Mouse (Mus musculus) neural tube, embryonic 10.5 days (tissue): Measurements from ENCODE around the gene Mvk.

Experiments
- DNase-seq: peaks from one replicate; pipeline ENCODE4 v3.0.0-alpha.2; 2017; ENCODE audit warnings: low spot score; ENCODE audit errors: extremely low spot score

Mvk gene

DNA sequence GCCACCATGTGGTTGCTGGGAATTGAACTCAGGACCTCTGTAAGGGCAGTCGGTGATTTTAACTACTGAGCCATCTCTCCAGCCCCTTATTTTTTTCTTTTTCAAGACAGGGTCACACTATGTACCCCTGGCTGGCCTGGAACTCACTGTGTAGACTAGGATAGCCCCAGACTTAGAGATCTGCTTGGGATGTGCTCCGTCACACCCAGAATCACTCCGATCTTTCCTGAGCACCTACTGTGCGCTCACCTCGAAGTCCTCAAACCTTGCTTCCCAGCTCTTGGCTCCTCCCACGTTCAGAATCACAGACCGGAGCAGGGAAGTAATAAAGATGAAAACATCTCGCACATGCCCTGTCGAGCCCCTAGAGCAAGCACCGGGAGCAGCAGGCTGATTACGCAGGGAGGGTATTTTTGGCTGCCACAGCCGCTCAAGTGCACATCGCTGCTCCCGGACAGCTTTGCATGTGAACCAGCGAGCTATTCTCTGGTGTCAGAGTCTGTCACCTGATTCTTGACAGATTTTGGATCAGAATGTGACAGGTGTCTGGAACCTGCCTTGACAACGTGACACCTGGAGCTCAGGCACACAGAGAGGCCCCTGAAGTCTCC, 13.0 kb downstream of the Mvk start:
- DNase-seq = no peak

DNA sequence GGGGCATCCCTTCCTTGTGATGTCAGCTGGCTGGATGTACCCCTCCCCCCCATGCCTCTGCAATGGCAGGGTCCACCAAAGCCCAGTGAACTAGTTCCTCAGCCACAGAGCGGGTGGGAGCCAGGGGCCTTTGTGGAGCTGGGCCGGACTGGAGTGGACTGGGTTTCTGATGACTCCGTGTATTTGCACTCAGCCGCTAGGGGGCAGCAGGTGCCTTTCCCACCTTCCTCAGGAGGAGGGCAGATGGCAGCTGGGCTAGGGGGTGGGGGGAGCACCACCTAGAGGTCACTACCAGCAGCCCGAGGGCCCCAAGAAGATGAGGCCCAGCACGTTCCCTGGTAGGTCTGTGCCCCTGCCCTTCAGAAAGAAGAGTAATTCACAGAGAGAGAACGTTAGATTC, 17.2 kb downstream of the Mvk start:
- DNase-seq = peak; percentile 89

DNA sequence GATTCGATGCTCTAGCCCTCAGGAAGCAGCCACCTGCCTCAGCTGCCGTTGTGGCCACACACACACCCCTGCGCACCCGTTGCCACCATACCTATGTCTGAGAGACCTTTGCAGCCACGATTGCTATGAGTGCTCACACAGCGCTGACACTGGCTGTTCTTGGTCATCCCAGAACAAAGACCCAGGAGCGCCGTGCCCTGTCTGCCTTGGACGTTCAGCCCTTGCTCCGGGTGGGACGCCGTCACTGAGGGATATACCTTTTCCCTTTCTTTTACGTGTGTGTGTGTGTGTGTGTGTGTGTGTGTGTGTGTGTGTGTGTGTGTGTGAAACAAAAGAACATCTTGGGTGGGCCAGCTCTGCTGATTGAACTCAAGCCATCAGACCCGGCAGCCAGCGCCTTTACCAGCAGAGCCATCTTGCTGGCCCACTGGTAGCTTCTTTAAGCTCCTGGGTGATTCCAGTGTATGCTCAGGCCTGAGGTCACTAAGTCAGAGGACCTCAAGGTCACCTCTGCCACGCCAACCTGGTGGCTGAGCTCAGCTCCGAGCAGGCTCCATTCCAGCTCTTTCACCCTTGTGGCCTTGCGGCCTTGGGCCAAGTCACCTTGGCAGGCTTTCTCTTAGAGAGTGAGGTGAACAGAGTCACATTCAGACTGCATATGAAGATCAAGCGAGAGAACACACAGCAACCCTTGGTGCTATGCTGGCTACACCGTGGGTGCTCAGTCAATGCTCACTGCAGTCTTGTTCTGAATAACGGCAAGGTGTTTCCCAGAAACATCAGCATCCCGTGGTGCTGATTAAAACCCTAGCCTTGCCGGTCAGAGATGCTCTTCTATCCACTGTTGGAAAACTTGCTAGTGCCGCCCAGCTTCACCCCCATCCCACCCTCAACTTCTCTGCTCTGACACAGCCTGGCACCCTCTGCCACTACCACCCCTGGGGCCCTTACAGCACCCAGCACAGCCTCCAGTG, 18.3 kb downstream of the Mvk start:
- DNase-seq = no peak

DNA sequence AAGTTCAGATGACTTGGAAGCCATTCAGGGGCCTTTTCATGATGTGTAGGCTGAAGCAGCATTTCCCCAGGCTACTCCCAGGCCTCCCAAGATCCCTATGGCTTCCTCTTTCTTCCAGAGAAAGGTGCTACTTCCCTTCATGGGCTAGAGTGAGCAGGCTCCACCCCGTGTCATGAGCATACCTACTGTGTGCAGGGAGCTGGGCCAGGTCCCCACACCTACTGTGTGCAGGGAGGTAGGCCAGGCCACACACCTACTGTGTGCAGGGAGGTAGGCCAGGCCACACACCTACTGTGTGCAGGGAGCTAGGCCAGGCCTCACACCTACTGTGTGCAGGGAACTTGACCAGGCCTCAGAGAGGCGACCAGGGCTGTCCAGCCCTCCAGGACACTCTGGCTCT, 20.5 kb downstream of the Mvk start:
- DNase-seq = no peak

DNA sequence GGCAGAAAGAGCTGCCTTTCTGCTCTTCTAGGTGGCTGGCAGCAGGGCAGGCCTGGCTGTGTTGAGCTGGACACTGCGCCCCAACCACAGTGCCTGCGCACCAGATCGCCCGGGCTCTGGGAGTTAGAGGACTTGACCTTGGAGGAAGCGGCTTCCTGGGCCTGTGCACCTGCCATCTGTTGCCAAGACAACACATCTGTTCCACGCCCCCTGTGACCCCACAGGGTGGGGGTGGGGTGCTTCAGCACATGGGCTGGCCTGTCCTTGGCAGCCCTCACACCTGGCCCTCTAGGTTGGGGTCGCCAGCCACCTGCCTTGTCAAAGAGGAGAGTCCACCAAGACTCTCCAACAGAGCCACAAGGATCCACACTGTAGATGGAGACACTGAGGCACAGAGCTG, 21.6 kb downstream of the Mvk start:
- DNase-seq = peak; percentile 60

DNA sequence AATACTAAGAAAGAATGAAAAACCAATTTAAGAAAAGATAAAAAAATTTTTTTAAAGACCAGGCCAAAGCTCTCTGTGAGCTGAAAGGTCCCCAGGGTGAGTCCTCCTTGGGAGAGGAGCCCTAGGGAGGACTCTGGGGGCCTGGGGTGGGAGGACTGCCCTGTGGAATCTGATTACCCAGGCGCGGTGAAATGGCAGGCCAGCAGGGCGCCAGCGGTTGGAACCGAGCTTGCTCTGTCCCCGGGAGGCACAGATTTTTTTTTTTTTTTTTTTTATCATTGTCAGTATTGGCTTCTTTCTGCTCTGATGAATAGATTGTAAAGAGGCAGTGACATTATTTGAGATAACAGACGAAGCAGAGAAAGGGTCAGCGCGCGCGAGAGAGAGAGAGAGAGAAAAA, 22.9 kb downstream of the Mvk start:
- no peak for DNase-seq

DNA sequence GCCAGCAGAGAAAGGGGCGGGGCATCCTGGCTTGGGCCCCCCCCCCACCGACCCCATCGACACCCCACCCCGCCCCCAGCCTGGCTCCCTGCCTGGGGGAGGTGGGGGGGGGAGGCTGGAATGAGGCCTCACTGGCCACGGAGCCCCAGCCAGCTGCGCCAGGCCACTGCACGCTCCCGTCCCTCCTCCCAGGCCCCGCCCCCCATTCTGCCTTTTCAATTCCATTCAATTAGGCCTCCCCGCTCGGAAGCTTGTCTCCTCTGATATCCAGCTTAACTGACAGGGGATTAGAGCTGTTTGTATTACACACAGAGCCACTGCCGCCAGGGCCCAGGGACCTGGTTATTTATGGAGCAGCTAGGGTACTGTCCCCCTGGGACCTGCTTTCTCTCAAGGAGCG, 23.4 kb downstream of the Mvk start:
- peak; percentile 88 for DNase-seq

DNA sequence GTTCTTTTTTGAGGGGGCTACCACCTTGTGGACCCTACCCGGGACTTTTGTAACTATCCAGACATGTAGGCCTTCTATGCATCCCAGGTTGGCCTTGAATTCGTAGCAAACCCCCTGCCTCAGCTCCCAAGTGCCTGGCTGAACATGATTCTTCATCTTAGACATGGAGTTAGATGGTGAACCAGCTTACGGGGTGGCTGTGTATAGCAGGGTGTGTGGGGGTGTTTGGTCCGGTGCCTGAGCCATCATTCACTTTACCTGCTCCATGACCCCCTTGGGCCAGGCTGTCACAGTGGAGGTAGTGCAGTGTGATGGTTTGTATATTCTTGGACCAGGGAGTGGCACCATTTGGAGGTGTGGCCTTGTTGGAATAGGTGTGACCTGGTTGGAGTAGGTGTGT, 23.9 kb downstream of the Mvk start:
- no peak for DNase-seq

DNA sequence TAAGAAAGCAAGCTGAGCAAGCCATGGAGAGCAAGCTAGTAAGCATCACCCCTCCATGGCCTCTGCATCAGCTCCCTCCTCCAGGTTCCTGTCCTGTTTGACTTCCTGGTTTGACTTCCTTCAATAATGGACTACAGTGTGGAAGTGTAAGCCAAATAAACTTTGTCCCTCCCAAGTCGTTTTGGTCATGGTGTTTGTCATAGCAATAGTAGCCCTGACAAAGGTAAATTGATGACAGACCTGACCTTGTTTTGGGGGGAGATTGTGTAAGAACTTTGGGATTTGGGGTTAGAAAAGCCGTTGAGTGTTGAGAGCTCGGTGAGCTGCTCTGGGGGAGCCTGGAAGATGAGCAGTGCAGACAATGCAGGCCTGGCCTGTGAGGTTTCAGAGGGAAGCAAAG, 26.3 kb downstream of the Mvk start:
- DNase-seq = no peak

DNA sequence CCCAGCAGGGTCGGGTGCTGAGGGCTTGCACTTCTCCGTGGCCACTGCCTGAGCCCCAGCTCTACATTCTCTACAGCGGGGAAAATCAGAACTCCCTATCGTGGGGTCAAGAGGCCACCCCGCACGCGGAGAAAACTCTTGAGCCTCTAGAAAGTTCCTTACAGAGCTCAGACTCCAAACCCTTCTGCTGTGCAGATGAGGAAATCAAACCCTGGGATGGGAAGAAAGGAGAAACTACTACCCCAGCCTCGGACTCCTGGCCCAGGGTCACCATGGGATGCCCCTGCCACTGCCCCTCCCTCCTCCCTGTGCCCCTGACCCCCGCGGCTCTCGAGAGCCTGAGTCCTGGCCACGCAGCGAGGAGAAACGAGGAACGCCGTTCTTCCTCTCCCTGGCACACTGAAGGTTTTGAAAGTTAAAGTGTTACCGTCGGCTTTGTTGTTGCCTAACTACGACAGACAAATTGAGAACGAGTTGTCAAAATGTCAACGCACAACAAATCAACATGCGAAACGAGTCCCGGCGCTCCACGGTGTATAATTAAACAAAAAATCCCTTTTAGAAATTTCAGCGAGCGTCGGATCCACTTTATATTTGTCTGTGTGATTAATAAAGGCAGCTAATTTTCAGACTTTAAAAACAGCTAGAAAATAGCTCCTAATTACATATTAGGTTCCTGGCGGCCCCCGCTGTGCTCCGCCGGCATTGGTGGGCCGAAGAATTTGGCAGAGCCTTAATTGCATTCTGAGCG, 30.8 kb downstream of the Mvk start:
- no peak for DNase-seq

DNA sequence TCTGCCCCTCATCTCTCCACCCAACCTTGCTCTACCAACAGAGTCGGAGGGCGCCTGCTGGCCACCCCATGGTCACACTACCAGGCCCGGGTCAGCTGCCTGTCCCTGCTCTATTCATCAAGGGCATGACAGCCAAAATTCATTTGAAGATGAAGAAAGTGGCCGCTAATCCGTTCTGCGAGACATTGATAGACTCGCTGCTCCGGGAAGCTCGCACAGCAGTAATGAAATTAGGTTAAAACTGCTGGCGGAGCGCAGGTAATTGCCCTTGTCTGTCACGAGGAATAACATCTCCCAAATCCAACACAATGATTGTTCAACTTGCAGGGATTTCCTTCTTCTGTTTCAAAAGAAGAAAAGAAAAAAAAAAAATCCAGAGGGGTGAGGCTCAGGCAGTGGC, 34.2 kb downstream of the Mvk start:
- no peak for DNase-seq

DNA sequence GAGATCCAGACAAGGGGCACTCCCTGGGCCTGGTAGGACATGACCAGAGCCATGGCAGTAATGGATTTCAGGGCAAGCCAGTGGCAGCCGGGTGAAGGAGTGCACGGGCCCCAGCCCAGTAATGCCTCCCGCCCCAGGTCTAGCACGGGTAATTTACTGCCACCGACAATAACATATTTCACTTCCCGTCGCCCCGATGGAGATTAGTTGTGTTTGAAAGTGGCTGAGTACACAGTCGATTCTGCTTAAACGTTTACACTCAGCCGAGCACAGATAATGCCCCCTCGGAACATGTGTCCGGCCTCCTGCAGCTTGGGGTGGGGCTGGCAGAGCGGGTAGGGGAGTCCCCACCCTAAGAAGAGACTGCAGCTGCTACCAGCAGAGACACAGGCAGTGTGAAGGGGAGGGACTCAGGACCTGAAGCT, 38.5 kb downstream of the Mvk start:
- DNase-seq = peak; percentile 46

DNA sequence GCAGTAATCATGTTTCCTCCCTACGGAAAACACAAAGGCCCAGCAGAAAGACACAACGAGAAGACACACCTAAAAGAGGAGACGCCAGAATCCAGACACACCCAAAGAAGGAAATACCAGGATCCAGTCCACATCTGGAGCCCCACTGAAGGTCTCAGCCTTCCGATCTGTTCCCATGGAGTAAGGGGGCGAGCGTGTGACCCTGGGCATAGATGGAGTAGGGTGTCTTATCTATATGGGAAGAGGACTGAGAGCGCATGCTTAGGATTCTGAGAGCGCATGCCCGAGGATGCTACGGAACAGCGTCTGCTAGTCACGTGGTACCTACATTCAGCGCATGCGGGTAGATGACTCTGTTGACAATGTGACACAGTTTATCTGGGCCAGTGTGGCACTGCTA, 41.6 kb downstream of the Mvk start:
- no peak for DNase-seq

DNA sequence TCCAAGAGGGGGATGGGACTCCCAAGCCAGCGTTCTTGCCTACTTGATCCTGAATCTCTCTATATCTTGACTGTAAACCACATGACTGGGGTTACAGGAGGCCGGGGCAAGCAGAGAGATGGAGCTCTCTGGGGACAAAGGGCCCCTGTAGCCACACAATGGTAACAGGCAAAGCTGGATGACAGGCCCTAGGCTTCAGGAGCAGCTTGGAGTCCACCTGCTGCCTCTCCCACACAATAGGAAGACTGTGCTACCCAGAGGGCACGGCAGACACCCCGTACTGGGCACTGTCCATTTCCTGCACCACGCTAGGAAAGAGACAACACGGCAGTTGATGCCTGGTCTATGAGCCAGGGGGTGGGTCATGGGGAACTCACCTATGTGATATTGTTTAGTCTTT, 45.5 kb downstream of the Mvk start:
- no peak for DNase-seq

DNA sequence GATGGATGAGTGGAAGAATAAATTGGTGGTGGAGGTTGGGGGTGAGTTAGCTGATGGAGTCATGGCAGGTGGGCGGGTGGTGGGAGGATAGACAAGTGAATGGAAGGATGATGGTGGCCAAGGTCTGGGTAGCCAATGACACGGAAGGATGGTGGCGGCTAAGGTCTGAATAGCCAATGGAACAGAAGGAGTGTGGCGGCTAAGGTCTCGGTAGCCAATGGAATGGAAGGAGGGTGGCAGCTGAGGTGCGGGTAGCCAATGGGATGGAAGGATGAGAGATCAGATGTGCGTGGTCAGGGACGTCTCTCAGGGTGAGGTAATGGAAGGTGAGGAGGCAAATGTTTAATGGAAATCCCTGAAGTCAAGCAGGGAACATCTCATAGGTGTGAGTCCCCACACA, 46.2 kb downstream of the Mvk start:
- no peak for DNase-seq

DNA sequence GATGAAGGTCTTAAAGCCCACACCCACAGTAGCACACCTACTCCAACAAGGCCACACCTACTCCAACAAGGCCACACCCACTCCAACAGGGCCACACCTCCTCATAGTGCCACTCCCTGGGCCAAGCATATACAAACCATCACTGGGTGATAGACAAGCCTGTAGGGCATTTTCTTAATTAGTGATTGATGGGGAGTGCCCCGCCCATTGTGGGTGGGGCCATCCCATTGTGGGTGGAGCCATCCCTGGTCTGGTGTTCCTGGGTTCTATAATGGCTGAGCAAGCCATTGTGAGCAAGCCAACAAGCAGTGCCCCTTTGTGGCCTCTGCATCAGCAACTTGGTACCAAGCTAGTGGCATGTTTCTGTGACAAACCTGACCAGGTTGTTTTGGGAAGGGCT, 50.7 kb downstream of the Mvk start:
- DNase-seq = no peak

DNA sequence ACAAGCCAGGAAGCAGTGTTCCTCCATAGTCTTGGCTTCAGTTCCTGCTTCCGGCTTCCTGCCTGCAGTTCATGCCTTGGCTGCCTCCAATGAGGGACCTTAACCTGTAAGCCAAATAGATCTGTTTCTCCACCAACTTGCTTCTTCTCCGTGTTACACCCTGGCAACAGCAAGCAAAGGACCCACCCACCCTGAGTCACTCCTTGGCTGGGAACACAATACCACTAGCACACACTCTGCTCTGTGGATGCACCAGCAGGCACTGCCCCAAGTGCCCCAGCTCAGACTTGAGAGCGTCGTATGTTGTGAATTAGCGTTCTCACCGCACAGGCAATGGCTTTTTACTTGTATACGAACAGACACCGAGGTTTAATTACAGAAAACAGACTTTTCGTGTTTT, 57.2 kb downstream of the Mvk start:
- no peak for DNase-seq

DNA sequence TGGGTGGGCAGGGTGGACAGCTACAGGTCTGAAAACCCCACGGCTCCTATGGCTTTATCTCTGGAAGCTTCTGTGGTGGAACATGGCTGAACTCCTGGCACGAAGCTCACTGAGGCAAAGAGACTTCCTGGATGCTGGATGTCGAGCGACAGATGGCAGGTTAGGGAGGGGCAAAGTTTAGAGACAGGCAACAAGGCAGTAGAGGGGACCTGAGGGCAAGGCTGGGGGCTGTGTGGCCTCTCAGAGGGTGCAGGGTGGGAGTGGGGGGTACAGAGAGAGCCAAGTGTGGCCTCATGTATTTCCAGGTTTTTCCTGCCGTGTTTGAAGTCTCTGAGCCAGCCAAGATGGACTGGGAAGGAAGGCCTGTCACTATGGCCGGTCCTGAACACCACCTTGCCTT, 60.8 kb downstream of the Mvk start:
- DNase-seq = no peak

DNA sequence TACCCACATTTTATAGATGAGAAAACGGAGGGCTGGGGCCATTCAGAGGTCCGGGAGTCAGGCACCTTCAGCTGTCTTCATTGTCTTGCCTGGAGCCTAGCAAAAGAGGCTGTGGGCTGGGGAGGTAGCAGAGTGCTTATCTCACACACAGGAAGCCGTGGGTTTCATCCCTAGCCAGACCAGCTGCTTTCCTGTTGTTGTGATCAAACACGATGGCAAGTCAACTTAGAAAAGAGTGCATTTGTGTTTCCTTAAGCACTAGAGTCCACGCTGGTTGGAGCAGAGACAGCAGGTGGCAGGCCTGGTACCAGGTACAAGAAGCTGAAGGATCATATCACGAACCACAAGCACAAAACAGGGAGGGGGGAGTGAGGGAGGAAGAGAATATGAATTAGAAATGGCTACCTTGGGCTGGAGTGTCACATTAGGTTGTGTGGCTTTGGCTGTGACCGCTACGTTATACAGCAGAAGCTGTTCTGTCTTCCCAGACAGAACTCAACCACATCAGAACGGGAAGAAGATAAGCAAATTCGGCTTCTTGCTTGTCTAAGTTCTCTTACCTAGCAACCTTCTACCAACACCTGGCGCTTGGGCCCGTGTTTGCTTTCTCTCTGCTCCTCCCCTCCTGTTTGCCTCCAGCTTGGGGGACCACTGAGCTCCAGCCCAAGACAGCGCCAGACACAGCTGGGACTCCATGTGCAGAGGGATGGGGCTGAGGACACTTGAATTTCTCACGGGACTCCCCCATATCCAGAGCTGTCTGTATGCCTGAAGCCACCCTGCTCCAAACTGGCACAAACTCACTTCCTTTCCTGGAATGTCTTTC, 61.4 kb downstream of the Mvk start:
- DNase-seq = no peak

DNA sequence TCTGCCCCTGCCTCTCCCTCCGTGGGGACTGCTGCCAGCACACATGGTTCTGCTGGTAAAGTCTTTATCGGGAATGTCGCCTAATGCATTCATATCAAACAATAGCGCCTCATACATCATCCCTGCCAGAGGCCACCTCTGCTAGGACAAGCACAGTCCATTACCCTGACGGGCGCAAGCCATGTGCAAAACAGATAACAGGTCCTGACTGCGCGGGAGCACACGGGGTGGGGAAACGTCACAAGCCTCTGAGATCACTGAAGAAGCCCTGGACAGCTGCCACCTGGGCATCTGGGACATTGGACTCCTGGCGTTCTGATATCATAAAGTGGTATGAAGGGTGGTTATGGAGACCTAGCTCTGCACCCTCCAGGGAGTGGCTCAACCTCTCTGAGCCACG, 63.3 kb downstream of the Mvk start:
- DNase-seq = no peak

DNA sequence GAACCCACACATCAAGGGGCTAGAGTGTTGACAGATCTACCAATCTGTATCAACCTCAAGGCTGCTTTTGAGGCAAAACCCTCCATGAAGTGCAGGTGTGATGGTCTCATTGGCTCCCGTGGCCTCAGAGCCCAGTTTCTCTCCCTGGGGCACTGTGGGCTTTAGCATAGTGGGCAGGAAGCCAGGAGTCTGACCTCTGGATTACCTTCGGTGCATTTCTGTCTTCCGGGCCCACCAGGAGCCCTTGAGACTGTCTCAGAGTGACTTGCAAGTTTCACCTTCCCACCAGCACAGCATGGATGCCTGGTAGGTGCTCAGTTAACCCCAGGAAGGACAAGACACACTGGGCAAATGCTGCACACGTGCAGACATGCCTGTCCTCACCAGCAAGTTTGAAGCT, 63.9 kb downstream of the Mvk start:
- no peak for DNase-seq
